Mouse (Mus musculus): ENCODE results near the gene Pdgfra. TPM values are rescaled to one million over a fixed set of nuclear protein-coding genes. Genes with fewer than 3 reads are reported as not detected.

The Pdgfra gene
- polyA plus RNA-seq, 1 experiment from 2014 or later = 56.8 TPM

DNA sequence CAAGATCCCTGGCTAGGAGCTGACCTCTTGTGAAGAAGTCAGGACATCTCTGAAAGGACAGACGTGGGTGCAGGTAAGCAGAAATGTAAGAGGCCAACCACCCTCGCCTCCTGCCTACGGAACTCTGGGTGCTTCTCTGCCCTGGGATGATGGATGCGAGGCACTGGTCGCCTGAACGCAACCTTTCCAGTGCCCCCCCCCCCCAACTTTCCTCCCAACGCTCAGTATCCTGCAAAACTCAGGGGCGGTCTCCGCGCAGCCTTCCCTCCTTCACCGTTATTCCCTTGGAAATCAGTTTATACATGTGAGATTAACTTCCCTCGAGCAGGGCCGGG lies 1.5 kb downstream of the Pdgfra start:
- Histone ChIP-seq H3K4me2 (replicated peaks; ENCODE audit: low read depth, low read length) (peak overlapping the region; percentile 87), H3K4me1 (ENCODE audit: control insufficient read depth, insufficient read depth, low read length) (peaks cover 18% of the 10 kb centered on the region), H3K9me3 (ENCODE audit: control insufficient read depth, low read length) (no peaks in the 10 kb centered on the region), H3K27ac (ENCODE audit: low read depth, low read length) (peak overlapping the region; percentile 77), H3K9ac (ENCODE audit: low read depth, low read length) (peak overlapping the region; percentile 84), H3K36me3 (ENCODE audit: control insufficient read depth, insufficient read depth, low read length) (no peaks in the 10 kb centered on the region), H3K4me3 (ENCODE audit: low read length) (peak overlapping the region; percentile 59), H3K27me3 (ENCODE audit: control insufficient read depth, insufficient read depth, low read length) (peaks cover 45% of the 10 kb centered on the region)
- no peak for ATAC-seq (ENCODE audit: low FRiP score, low TSS enrichment)
- WGBS = under 1% methylated on average over 11 of the region's 13 CpGs

DNA sequence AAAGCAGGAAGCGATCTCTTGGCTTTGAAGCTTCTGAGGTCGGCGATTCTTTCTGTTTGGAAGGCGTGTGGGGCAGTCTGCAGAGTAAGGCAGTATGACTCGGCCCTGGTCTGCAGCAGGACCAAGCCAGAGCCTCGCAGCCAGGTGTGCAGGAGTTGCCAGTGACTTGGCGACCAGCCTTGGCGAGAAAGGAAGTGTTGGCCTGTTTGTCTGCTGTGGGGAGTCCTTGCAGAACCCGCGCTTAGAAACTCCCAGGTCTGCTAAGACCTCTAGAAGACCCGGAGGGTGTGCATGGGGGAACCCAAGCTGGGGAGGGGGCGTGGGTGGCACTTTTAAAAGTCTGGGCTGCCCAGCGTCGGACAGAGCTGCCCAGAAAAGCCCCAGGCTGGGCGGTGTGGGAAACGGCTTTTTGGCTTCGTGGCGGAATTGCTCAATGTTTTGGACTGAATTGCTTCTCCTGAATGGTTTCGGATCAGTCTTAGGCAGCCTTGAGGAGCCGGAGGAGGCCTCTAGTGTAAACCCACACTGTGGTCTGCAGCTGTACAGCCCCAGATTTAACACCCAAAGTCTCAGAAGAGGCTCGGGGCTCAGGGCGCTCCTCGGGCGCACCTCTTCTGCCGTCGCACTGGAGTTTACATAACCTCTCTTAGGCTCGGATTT lies 2.0 kb downstream of the Pdgfra start:
- peak overlapping the region; percentile 87 for H3K4me2 ChIP-seq (replicated peaks; ENCODE audit: low read depth, low read length)
- peaks cover 18% of the 10 kb centered on the region for H3K4me1 ChIP-seq (ENCODE audit: control insufficient read depth, insufficient read depth, low read length)
- H3K4me3 ChIP-seq (ENCODE audit: low read length) = peak overlapping the region; percentile 59
- no peak for ATAC-seq (ENCODE audit: low FRiP score, low TSS enrichment)
- no peaks in the 10 kb centered on the region for H3K9me3 ChIP-seq (ENCODE audit: control insufficient read depth, low read length)
- 1% methylated on average over 27 of the region's 27 CpGs for WGBS
- peaks cover 42% of the 10 kb centered on the region for H3K27me3 ChIP-seq (ENCODE audit: control insufficient read depth, insufficient read depth, low read length)
- H3K36me3 ChIP-seq (ENCODE audit: control insufficient read depth, insufficient read depth, low read length) = no peaks in the 10 kb centered on the region
- H3K27ac ChIP-seq (ENCODE audit: low read depth, low read length) = peak overlapping the region; percentile 77
- peak overlapping the region; percentile 84 for H3K9ac ChIP-seq (ENCODE audit: low read depth, low read length)

DNA sequence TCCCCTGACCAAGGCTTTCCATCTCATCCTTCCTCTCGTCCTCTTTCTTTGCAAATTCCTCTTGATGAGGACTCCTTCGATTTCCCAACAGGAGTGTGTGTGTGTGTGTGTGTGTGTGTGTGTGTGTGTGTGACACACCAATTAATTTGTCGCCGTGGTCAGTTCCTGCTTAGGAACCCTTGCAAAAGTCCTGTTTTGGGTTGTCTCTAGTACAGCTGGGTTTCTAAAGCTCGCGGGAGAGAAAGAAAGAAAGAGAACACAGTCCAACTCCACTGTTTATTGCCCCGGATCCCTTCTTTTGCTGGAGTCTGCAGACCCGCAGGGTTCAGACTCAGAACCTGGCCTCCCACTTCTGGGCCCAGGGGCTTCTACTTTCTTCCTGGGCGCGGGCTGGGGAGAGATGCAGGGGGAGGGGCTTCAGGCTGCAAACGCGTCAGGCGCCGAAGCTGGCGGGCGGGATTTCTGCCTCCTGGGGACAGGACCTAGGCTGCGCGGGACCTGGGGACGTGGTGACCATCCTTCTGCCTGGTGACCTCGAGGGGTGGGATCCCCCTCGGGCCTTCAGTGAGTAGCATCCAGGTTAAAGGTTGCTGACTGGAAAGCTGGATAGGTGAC lies 2.6 kb downstream of the Pdgfra start:
- peak overlapping the region; percentile 77 for H3K27ac ChIP-seq (ENCODE audit: low read depth, low read length)
- ATAC-seq (ENCODE audit: low FRiP score, low TSS enrichment) = no peak
- H3K4me2 ChIP-seq (replicated peaks; ENCODE audit: low read depth, low read length) = peak overlapping the region; percentile 87
- no peaks in the 10 kb centered on the region for H3K9me3 ChIP-seq (ENCODE audit: control insufficient read depth, low read length)
- H3K4me1 ChIP-seq (ENCODE audit: control insufficient read depth, insufficient read depth, low read length) = peaks cover 14% of the 10 kb centered on the region
- peak overlapping the region; percentile 59 for H3K4me3 ChIP-seq (ENCODE audit: low read length)
- peak overlapping the region; percentile 84 for H3K9ac ChIP-seq (ENCODE audit: low read depth, low read length)
- no peaks in the 10 kb centered on the region for H3K36me3 ChIP-seq (ENCODE audit: control insufficient read depth, insufficient read depth, low read length)
- peaks cover 38% of the 10 kb centered on the region for H3K27me3 ChIP-seq (ENCODE audit: control insufficient read depth, insufficient read depth, low read length)
- WGBS = under 1% methylated on average over 21 of the region's 21 CpGs

DNA sequence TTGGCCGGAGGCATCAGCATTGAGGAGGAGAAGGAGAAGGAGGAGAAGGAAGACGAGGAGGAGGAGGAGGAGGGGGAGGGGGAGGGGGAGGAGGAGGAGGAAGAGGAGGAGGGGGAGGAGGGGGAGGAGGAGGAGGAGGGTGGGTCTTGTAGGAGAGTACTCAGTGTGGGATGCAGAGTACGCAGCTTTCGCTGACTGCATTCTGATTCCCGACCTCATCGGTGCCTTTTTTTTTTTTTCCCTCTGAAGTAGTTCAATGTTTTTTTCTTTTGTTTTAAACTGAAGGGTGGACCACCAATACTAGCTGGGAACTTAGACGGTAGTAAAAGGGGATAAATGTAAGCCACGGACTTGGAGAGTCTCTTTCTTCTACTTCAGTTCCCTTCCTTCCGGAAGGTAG lies 3.2 kb downstream of the Pdgfra start:
- H3K4me2 ChIP-seq (replicated peaks; ENCODE audit: low read depth, low read length) = peak overlapping the region; percentile 87
- peak overlapping the region; percentile 84 for H3K9ac ChIP-seq (ENCODE audit: low read depth, low read length)
- 0 out of 2 replicates have a peak, but pooled peaks cover under 1% of the 10 kb centered on the region for H3K36me3 ChIP-seq (ENCODE audit: control insufficient read depth, insufficient read depth, low read length)
- no peak for ATAC-seq (ENCODE audit: low FRiP score, low TSS enrichment)
- H3K27me3 ChIP-seq (ENCODE audit: control insufficient read depth, insufficient read depth, low read length) = peaks cover 32% of the 10 kb centered on the region
- H3K27ac ChIP-seq (ENCODE audit: low read depth, low read length) = peak overlapping the region; percentile 77; the same call in 1 of the 2 replicates
- 0% methylated on average over 7 of the region's 9 CpGs for WGBS
- 0 out of 2 replicates have a peak, but pooled peaks cover 10% of the 10 kb centered on the region for H3K4me1 ChIP-seq (ENCODE audit: control insufficient read depth, insufficient read depth, low read length)
- no peaks in the 10 kb centered on the region for H3K9me3 ChIP-seq (ENCODE audit: control insufficient read depth, low read length)
- peak overlapping the region; percentile 59 for H3K4me3 ChIP-seq (ENCODE audit: low read length)

DNA sequence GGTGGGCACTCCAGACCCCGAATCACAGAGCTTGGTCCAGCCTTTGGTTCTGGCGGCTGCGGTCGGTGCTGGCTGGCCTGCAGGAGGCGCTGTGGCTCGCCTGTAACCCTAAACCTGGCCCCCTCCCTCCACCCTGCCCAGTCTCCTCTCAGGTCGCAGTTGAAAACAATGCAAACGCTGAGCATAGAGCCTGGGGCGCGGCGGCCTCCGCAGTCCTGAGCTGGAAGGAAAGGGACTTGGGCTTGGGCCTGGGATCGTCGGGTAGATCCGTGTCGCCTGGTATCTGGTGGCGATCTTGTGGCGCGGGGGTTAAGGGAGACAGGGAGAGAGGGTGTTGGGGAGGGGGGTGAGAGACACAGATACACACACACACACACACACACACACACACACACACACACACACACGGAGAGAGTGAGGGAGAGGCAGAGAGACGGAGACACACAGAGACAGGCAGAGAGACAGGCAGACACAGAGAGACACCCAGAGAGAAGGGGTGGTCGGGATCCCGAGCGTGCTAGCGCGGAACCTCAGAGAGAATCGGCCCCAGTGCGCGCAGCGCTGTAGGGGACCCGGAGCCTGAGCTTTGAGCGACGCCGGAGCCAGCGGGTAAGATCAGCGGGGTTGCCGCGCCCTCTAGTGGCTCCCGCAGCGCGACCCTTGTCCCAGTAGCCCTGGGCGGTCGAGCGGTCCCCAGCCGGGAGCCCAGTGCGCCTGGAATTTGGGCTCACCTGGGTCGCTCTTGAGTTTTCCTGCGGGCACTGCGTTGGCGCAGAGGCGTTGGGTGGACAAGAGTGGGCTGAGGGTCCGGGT lies 3.9 kb downstream of the Pdgfra start:
- Histone ChIP-seq H3K27me3 (ENCODE audit: control insufficient read depth, insufficient read depth, low read length) (peaks cover 26% of the 10 kb centered on the region; the same call in 1 of the 2 replicates), H3K4me1 (ENCODE audit: control insufficient read depth, insufficient read depth, low read length) (0 out of 2 replicates have a peak, but pooled peaks cover 5% of the 10 kb centered on the region), H3K9me3 (ENCODE audit: control insufficient read depth, low read length) (no peaks in the 10 kb centered on the region), H3K9ac (ENCODE audit: low read depth, low read length) (peak overlapping the region; percentile 84), H3K36me3 (ENCODE audit: control insufficient read depth, insufficient read depth, low read length) (0 out of 2 replicates have a peak, but pooled peaks cover 5% of the 10 kb centered on the region), H3K4me2 (replicated peaks; ENCODE audit: low read depth, low read length) (peak overlapping the region; percentile 87), H3K27ac (ENCODE audit: low read depth, low read length) (peak overlapping the region; percentile 59; the same call in 1 of the 2 replicates), H3K4me3 (ENCODE audit: low read length) (peak overlapping the region; percentile 59)
- WGBS = under 1% methylated on average over 51 of the region's 52 CpGs
- ATAC-seq (ENCODE audit: low FRiP score, low TSS enrichment) = peak; percentile 81

DNA sequence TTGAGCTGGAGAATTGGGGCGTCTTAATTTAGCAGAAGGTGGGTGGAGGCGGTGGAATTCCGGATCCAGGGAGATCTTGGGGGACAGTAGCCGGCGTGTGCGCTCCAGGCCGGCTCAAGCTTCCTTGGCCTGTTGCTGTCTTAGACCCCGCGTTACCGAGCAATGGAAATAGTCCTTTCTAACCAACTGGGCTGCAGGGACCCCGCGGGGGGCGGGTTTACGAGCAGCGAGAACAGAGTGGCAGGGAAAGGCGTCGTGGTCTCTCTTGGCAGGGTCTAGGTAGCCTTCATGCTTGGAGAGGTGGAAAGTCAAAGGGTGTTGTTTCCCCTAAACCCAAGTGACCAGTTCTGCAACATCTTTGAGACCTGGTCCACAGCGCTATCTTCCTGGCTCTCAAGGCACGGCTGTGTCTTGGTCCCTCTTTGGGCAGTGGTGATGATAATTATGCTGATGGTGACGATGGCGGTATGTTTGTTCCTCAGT lies 4.5 kb downstream of the Pdgfra start:
- Histone ChIP-seq H3K4me3 (ENCODE audit: low read length) (peak overlapping the region; percentile 59), H3K36me3 (ENCODE audit: control insufficient read depth, insufficient read depth, low read length) (0 out of 2 replicates have a peak, but pooled peaks cover 6% of the 10 kb centered on the region), H3K9me3 (ENCODE audit: control insufficient read depth, low read length) (no peaks in the 10 kb centered on the region), H3K27ac (ENCODE audit: low read depth, low read length) (peak overlapping the region; percentile 69; the same call in 1 of the 2 replicates), H3K27me3 (ENCODE audit: control insufficient read depth, insufficient read depth, low read length) (peaks cover 26% of the 10 kb centered on the region; the same call in 1 of the 2 replicates), H3K9ac (ENCODE audit: low read depth, low read length) (peak overlapping the region; percentile 84), H3K4me2 (replicated peaks; ENCODE audit: low read depth, low read length) (peak overlapping the region; percentile 87), H3K4me1 (ENCODE audit: control insufficient read depth, insufficient read depth, low read length) (0 out of 2 replicates have a peak, but pooled peaks cover 5% of the 10 kb centered on the region)
- WGBS = under 1% methylated on average over 21 of the region's 21 CpGs
- peak; percentile 16 for ATAC-seq (ENCODE audit: low FRiP score, low TSS enrichment)

DNA sequence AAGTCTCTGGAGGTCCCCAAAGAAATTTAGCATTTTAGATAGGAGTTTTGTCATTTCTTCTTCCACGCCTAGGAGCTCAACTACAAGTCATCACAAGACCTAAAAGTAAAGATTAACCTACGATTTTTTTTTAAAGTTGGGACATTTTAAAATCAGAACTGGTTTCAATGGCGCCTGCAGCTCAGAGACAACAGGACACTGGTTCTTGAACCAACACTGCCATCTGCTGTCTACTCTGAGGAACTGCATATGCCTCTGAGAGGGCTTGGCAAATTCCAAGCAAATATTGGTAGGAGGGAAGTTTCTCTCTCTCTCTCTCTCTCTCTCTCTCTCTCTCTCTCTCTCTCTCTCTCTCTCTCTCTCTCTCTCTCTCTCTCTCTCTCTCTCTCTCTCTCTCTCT lies 4.9 kb downstream of the Pdgfra start:
- WGBS = 0% methylated on average over 3 of the region's 3 CpGs
- Histone ChIP-seq H3K27me3 (ENCODE audit: control insufficient read depth, insufficient read depth, low read length) (peaks cover 26% of the 10 kb centered on the region; the same call in 1 of the 2 replicates), H3K4me3 (ENCODE audit: low read length) (peak overlapping the region; percentile 59), H3K9me3 (ENCODE audit: control insufficient read depth, low read length) (no peaks in the 10 kb centered on the region), H3K4me2 (replicated peaks; ENCODE audit: low read depth, low read length) (peak overlapping the region; percentile 87), H3K4me1 (ENCODE audit: control insufficient read depth, insufficient read depth, low read length) (0 out of 2 replicates have a peak, but pooled peaks cover 5% of the 10 kb centered on the region), H3K36me3 (ENCODE audit: control insufficient read depth, insufficient read depth, low read length) (peaks cover 10% of the 10 kb centered on the region; the same call in 1 of the 2 replicates), H3K27ac (ENCODE audit: low read depth, low read length) (peak overlapping the region; percentile 69; the same call in 1 of the 2 replicates), H3K9ac (ENCODE audit: low read depth, low read length) (peak overlapping the region; percentile 84; the same call in 1 of the 2 replicates)
- ATAC-seq (ENCODE audit: low FRiP score, low TSS enrichment) = no peak

DNA sequence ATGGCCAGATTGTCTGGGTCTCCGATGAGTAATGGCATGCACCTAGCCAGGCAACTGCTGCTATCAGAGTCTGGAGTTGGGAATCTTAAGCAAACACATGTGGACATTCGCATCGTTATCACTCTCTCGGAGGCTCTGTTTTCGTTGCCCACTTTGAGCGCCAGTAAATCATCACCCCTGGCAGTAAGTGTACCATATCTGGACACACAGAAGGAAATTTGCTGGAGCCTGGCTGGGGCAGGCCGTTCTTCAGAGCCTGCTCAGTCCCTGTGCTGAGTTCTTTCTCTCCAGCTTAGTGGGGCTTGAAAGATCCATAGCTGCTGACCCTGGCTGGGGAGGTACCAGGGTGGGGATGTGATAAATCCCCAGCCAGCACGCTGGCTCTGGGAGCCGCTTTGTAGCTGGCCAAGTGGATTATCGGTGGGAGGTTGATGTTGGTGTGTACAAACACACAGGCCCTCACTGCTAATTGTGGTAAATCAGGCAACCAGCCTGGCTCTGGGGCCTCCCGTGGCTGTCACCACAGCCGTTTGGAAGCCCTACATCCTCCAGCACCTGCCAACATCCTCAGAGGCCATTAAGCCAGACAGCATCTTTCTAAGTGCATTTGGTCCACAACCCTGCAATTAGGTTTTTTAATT lies 8.6 kb downstream of the Pdgfra start:
- Histone ChIP-seq H3K36me3 (ENCODE audit: control insufficient read depth, insufficient read depth, low read length) (peaks cover 26% of the 10 kb centered on the region), H3K4me1 (ENCODE audit: control insufficient read depth, insufficient read depth, low read length) (no peaks in the 10 kb centered on the region), H3K9me3 (ENCODE audit: control insufficient read depth, low read length) (no peaks in the 10 kb centered on the region), H3K4me3 (ENCODE audit: low read length) (no peak overlapping the region), H3K4me2 (replicated peaks; ENCODE audit: low read depth, low read length) (no peak overlapping the region), H3K27me3 (ENCODE audit: control insufficient read depth, insufficient read depth, low read length) (no peaks in the 10 kb centered on the region), H3K27ac (ENCODE audit: low read depth, low read length) (no peak overlapping the region), H3K9ac (ENCODE audit: low read depth, low read length) (no peak overlapping the region)
- WGBS = 36% methylated on average over 12 of the region's 12 CpGs
- no peak for ATAC-seq (ENCODE audit: low FRiP score, low TSS enrichment)

Data from kidney, embryonic 14.5 days (tissue).